Mouse (Mus musculus) testis, postnatal 10 days (tissue): Measurements from ENCODE around the gene Xpo4.
A peak's percentile ranks its signal among the peaks of the same experiment; 100 is the strongest.

Experiments
- DNase-seq: peaks from one replicate; pipeline ENCODE4 v3.0.0; 2021; ENCODE audit warnings: low spot score

The Xpo4 gene

GRCm38 (mm10) chr14:57607500-57607899 lies 57.7 kb downstream of the Xpo4 start:
- peak; percentile 86 for DNase-seq

GRCm38 (mm10) chr14:57606663-57607365 lies 58.4 kb downstream of the Xpo4 start:
- DNase-seq: no peak

GRCm38 (mm10) chr14:57593279-57593678 lies 72.0 kb downstream of the Xpo4 start:
- DNase-seq: no peak

- DNase-seq: no peak
Observed at GRCm38 (mm10) chr14:57591830-57592229, 73.4 kb downstream of the Xpo4 start.

- no peak for DNase-seq
Observed at GRCm38 (mm10) chr14:57576364-57577060, 88.7 kb downstream of the Xpo4 start.

- DNase-seq: no peak
Observed at GRCm38 (mm10) chr14:57574792-57575587, 90.2 kb downstream of the Xpo4 start.

GRCm38 (mm10) chr14:57571155-57572133 lies 93.8 kb downstream of the Xpo4 start, which contains the start of gene Eef1akmt1:
TSS of gene Eef1akmt1 (minus strand) at chr14:57571612.
- DNase-seq: peak; percentile 98

- DNase-seq: no peak
Observed at GRCm38 (mm10) chr14:57565626-57566025, 99.6 kb downstream of the Xpo4 start.

GRCm38 (mm10) chr14:57556922-57557321 lies 108.3 kb downstream of the Xpo4 start:
- DNase-seq: no peak

GRCm38 (mm10) chr14:57555471-57556070 lies 109.7 kb downstream of the Xpo4 start:
- peak; percentile 23 for DNase-seq

GRCm38 (mm10) chr14:57554434-57554833 lies 110.8 kb downstream of the Xpo4 start:
- DNase-seq: no peak

GRCm38 (mm10) chr14:57552945-57553344 lies 112.3 kb downstream of the Xpo4 start:
- no peak for DNase-seq

GRCm38 (mm10) chr14:57547062-57547461 lies 118.2 kb downstream of the Xpo4 start:
- DNase-seq: no peak

GRCm38 (mm10) chr14:57546557-57547021 lies 118.6 kb downstream of the Xpo4 start:
- DNase-seq: no peak

GRCm38 (mm10) chr14:57546131-57546530 lies 119.1 kb downstream of the Xpo4 start:
- DNase-seq: no peak

GRCm38 (mm10) chr14:57545526-57545925 lies 119.7 kb downstream of the Xpo4 start:
- DNase-seq: no peak

- DNase-seq: no peak
Observed at GRCm38 (mm10) chr14:57543420-57544039, 121.7 kb downstream of the Xpo4 start.

GRCm38 (mm10) chr14:57542231-57542630 lies 123.0 kb downstream of the Xpo4 start:
- no peak for DNase-seq

- DNase-seq: no peak
Observed at GRCm38 (mm10) chr14:57540683-57541082, 124.5 kb downstream of the Xpo4 start.

- no peak for DNase-seq
Observed at GRCm38 (mm10) chr14:57537261-57538015, 127.8 kb downstream of the Xpo4 start.
